Comparison of ENCODE assay signal across 28 mouse cellular contexts in genomic region chr5:67235462-67235861, GRCm38 (mm10).
"Had no signal": no experiment of that assay in that cellular context is flagged by ENCODE, and none has a peak within 500 bp of the region (broad histone marks: within the 10 kb centered on the region; RNA-seq: fewer than 3 reads in every experiment).

No protein-coding gene starts in this region.

- H3K27ac ChIP-seq: embryonic facial prominence, embryonic 10.5 days; embryonic facial prominence, embryonic 12.5 days; embryonic facial prominence, embryonic 13.5 days; embryonic facial prominence, embryonic 15.5 days; forebrain, embryonic 10.5 days; forebrain, embryonic 13.5 days; forebrain, embryonic 15.5 days; gastrocnemius, adult 2 months; heart, adult 2 months; heart, embryonic 10.5 days had no signal

- DNase-seq: cerebellum, adult 2 months; cerebellum, adult 8-10 months; cerebellum, adult 9-10 months; cerebellum, adult 9-11 months; cerebellum, postnatal 10 days; cerebellum, postnatal 14 days; cerebellum, postnatal 25 days; cerebellum, postnatal 36 days; embryo, embryonic 11 days; forebrain, postnatal 0 days; gastrocnemius, adult 2 months; gastrocnemius, postnatal 10 days; gastrocnemius, postnatal 14 days; gastrocnemius, postnatal 25 days; gastrocnemius, postnatal 36 days; heart, adult 18-20 months; heart, adult 2 months had no signal

- H3K4me2 ChIP-seq: embryonic facial prominence, embryonic 12.5 days; embryonic facial prominence, embryonic 13.5 days; embryonic facial prominence, embryonic 15.5 days; forebrain, embryonic 13.5 days; forebrain, embryonic 15.5 days had no signal

- H3K4me3 ChIP-seq: embryonic facial prominence, embryonic 10.5 days; embryonic facial prominence, embryonic 12.5 days; embryonic facial prominence, embryonic 13.5 days; embryonic facial prominence, embryonic 15.5 days; erythroblast, embryonic 14.5 days; forebrain, embryonic 10.5 days; forebrain, embryonic 13.5 days; forebrain, embryonic 15.5 days; gastrocnemius, adult 2 months; heart, adult 2 months; heart, embryonic 10.5 days had no signal

- H3K36me3 ChIP-seq: embryonic facial prominence, embryonic 10.5 days; embryonic facial prominence, embryonic 12.5 days; embryonic facial prominence, embryonic 13.5 days; embryonic facial prominence, embryonic 15.5 days; forebrain, embryonic 10.5 days; forebrain, embryonic 15.5 days; heart, embryonic 10.5 days had no signal

- H3K9ac ChIP-seq: embryonic facial prominence, embryonic 12.5 days; embryonic facial prominence, embryonic 13.5 days; embryonic facial prominence, embryonic 15.5 days; forebrain, embryonic 13.5 days; forebrain, embryonic 15.5 days; forebrain, postnatal 0 days had no signal

- H3K9me3 ChIP-seq: embryonic facial prominence, embryonic 10.5 days; embryonic facial prominence, embryonic 12.5 days; embryonic facial prominence, embryonic 13.5 days; embryonic facial prominence, embryonic 15.5 days; forebrain, embryonic 10.5 days; forebrain, embryonic 13.5 days; forebrain, embryonic 15.5 days; heart, embryonic 10.5 days had no signal

- H3K4me1 ChIP-seq: embryonic facial prominence, embryonic 12.5 days had no signal

- ATAC-seq: forebrain, embryonic 13.5 days; forebrain, embryonic 14.5 days; forebrain, embryonic 15.5 days; forebrain, embryonic 16.5 days; forebrain, postnatal 0 days had no signal
